Mouse (Mus musculus): ENCODE measurements around the gene Ufc1. TPM values are rescaled to one million over a fixed set of nuclear protein-coding genes. Genes with fewer than 3 reads are reported as not detected.
"Not testable (repeated sequence)": the region's sequence is repeated elsewhere in the genome, so short reads cannot be mapped to it uniquely, and the experiment has no call there.

Gene Ufc1
- total RNA-seq, 2 experiments from 2014 or later: 80.7 to 81.5 TPM

DNA sequence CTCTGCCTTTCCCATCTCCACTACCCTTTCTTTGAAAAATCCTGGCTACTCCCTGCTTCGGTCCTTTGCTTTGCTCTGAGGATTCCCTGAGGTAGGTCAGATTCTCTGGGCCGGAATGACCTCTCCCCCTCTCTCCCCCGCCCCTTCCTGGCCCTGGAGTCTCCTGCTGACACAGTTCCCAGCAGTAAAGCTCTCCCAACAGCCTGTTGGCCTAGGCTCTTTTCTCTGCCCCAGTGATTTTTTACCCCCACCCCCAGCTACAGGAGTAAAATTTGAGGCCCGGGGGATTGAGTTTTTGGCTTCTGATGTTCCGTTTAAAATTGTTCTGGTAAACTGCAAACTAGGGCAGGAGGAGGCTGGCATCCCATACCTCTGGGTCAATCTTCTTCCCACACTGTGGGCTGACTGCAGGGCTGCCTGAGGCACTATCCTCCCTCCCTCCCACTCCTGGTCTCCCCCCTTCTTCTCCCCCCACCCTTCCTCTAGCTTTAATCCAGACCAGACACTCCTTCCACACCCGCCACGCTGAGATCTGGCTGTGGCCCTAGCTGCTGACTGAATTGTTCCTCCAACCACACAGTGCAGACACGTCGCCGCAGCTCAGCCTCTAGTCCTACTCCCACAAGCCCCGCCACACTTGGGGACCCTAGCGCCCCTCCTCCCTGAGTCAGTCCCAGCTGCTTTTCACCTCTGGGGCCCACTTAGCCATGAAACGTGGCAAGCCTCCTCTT is 43.1 kb downstream of the Ufc1 start:
- DNase-seq (ENCODE audit: low spot score): no peak
- intact Hi-C loops (cut with DNase I): no loop called here

DNA sequence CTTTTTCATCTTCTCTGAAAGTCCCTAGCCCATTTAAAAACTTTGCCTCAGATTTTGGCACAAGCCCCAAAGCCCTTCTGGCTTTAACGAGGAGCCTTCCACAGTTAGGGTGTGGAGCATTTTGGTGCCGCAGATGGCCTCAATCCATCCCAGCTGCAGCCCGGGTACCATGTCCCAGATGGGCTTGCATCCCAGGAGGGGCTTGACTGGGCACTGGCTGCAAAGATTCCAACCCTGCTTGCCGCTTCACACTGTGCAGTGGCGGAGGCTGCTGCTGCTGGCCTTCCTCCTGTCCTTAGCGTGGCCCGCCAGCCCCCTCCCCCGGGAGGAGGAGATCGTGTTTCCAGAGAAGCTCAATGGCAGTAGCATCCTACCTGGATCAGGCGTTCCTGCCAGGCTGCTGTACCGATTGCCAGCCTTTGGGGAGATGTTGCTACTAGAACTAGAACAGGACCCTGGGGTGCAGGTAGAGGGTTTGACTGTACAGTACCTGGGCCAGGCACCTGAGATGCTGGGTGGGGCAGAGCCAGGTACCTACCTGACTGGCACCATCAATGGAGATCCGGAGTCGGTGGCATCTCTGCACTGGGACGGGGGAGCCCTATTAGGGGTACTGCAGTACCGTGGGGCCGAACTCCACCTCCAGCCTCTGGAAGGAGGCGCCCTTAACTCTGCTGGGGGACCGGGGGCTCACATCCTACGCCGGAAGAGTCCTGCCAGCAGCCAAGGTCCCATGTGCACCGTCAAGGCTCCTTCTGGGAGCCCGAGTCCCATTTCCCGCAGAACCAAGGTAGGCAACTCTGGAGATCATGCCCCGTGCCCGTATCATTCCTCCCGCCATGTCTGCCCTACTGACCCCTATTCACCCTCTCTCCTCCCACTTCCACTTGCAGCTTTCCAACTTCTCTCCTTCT is 43.9 kb downstream of the Ufc1 start, which contains the start of gene Ndufs2:
Gene Ndufs2, minus strand, starts transcription at position 709 of the 914 bp plus-strand sequence.
- intact Hi-C loops (cut with DNase I): no loop called here
- no peak for DNase-seq (ENCODE audit: low spot score)

DNA sequence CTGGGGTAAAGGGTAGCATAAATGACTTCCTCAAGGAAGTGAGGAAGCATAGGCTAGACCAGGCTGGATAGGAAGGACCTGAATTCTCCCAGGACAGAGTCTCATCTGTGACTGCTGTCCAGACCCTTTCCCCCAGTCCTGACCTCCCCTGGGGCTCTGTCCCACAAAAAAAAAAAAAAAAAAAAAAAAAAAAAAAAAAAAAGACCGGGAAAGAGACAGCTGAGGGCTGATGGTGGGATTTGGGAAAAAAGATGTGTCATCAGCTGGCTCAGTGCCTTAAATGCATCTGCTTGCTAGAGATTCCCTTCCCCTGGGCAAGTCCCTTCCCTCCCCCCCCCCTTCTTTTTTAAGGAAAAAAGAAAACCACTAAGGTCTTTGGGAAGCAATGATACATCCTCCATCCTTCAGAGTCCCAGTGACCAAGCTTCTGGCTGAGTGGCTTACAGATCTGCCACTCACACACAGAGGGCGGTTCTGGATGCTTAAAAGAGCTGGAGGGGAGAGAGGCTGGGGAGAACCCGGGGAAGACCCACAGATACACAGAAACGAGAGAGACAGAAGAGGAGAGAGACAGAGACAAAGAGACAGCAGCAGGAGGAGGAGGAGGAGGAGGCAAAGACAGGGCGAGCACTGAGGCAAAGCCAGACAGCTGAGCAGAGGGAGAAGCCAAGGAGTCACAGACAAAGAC is 44.8 kb downstream of the Ufc1 start, which contains the start of gene Adamts4:
Gene Adamts4, plus strand, starts transcription at position 509 of the 688 bp plus-strand sequence.
- intact Hi-C loops (cut with DNase I): no loop called here
- peak; percentile 25 for DNase-seq (ENCODE audit: low spot score)

DNA sequence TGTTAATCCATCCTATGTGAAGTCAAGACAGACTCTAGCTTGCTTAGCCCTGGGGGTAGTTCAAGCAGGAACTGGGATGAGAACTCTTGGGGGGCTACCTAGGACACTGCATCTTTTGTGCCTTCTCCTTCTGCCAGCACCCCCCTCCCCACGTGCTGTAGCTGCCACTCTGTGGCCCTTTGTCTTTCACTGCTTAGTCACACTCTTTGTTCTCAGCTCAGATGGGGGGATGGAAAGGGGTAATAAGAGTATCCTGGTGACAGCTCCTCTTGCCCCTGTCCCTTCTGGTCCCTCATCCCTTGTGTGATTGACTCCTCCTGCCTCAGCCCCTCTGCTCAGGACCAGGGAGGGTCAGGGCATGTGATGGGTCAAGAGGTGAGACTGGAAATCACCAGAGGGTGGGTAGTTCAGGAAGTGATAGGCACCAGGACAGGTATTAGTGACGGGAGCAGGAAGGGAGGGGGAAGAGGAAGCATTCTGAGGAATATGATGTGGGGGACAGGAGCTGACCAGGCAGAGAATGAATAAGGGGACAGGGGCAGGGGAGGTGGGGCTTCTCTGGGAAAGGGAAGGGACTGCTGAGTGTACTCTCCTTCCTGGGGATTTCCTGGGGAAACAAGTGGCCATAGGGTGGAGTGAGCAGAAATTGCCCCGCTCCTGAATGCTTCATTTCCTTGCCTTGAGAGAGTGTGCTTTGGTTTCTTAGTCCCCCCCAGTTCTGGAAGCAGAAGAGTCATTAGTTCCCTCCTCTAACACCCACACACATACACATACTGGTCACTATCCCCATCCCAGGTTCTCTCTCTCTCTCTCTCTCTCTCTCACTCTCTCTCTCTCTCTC is 46.2 kb downstream of the Ufc1 start:
- intact Hi-C loops (cut with DNase I): no loop called here
- DNase-seq (ENCODE audit: low spot score): no peak

DNA sequence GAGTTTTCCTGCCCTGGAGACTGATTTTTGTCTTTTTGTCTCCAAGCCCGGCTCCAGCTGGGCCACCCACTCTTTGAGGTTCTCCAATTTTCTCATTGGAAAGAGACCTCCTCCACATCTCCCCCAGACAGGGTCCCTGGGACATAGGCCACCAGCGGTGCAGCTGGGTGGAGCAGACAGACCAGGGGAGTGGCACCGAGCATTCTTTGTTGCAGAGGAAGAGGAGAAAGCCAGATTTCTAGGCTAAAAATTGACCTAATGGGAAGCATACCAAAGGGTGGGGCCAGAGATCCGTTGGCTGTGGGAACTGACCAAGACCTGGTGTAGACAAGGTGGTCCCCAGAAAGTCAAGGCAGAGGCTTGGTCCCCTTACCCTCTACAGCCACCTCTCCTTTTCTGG is 46.9 kb downstream of the Ufc1 start:
- intact Hi-C loops (cut with DNase I): loop anchor here (2.0 kb wide), 1 partner anchor 33 kb away; the partner anchor contains the start of gene Ppox
- no peak for DNase-seq (ENCODE audit: low spot score)

DNA sequence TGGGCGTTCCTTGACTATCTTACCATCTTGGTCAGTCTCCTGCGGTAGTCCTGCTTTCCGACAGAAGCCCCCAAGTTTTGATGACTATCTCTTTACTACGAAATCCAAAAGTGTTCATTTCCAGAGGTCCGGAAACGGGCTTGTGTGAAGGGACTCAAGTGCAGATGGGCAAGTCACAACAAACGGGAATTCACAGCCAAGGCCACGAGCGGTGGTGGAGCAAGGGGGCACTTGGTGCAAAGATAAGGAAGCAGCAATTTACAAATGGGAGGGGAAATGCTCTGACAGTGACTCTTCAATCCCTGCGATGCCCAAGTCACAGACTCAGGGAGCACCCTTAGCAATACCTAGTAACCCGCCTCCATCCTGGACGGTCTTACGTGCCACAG is 47.4 kb downstream of the Ufc1 start:
- DNase-seq (ENCODE audit: low spot score): no peak
- intact Hi-C loops (cut with DNase I): loop anchor here (2.0 kb wide), 1 partner anchor 33 kb away; the partner anchor contains the start of gene Ppox

DNA sequence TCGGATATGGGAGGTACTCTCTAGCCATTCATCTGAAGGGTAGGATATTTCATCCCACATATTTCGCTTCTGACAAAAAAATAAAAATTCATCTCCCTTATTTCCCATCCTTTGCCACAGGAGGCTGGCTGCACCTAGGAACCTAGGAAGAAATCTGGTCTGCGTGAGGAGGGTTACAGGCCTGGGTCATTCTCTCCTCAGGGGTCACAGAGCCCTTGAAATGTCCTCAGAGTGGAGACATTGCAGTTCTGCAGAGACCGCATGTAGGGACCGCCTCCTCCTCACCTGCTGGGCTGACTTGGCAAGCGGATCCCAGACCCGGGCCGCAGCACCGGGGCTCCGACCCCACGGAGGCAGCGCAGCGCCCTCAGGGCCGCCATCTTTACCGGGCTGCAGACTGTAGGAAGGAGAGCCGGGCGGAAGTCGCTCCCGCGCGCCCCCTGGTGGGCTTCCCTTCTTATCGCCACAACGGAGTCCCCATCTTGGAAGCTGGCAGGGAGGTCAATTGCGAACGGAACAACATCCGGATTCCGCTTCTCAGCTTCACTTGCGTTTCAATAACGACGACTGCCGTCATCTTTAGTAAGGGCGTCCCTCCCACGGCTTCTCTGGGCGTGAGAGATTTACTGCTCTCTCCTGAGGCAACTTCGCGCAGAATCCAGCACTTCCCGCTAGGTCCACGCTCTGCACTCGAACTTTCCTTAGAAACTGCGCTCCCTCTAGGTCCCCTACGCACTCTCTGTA is 47.9 kb downstream of the Ufc1 start:
- DNase-seq (ENCODE audit: low spot score): peak; percentile 96
- intact Hi-C loops (cut with DNase I): loop anchor here (2.0 kb wide), 1 partner anchor 34 kb away; the partner anchor contains the start of gene Ppox

DNA sequence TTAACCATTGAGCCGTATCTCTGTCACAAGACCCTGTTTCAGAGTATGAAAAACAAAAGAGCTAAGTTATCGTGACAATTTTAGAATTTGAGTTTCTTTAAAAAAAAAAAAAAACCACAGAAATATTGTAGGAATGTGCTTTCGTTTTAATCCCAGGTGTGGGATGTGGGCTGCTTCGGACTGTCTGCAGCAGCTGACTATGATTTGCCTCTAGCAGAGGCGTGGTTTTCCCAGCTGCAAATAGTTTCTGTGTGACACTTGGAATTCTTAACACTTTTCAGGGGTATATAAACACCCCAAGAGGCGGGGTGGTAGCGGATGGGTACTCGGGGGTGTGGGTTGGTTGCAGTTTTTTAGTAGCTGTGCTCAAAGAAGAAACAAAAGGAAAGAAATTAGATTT is 49.5 kb downstream of the Ufc1 start:
- no peak for DNase-seq (ENCODE audit: low spot score)
- intact Hi-C loops (cut with DNase I): no loop called here

DNA sequence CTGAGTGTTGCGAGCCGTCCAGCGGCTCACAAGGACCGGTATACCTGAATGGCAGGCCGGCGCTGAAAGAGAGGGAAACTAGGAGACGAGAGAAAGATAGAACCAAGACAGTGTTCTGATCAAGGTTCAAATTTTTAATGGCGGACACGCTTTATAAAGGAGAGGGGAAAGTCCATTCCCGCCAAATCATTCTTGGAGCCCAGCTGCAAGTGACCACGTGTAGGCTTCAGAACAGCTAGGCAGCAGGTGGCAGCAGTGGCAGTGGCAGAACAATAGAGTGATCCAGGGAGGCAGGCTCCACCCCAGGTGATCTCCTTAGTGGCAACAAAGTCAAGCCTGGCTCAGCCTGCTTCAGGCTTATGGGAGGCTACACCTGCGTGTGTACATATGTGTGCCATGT is 52.9 kb downstream of the Ufc1 start:
- DNase-seq (ENCODE audit: low spot score); intact Hi-C loops (cut with DNase I): not testable (repeated sequence)

DNA sequence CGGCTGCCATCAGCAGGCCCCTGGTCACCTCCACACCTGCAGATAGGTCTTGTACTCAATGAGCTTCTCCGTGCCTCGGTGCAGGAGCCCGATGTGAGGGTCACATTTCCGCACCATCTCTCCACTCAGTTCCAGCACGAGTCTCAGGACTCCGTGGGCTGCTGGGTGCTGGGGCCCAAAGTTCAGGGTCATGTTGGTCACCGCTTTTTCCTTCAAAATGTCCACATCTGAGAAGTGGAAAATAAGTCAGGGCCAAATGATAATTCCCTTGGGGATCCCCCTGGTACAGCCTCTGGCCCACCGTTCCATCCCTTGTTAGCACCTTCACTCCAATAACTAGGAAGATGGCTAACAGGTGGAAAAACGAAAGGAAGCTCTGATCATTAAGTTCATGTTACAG is 53.9 kb downstream of the Ufc1 start:
- intact Hi-C loops (cut with DNase I): no loop called here
- DNase-seq (ENCODE audit: low spot score): no peak

DNA sequence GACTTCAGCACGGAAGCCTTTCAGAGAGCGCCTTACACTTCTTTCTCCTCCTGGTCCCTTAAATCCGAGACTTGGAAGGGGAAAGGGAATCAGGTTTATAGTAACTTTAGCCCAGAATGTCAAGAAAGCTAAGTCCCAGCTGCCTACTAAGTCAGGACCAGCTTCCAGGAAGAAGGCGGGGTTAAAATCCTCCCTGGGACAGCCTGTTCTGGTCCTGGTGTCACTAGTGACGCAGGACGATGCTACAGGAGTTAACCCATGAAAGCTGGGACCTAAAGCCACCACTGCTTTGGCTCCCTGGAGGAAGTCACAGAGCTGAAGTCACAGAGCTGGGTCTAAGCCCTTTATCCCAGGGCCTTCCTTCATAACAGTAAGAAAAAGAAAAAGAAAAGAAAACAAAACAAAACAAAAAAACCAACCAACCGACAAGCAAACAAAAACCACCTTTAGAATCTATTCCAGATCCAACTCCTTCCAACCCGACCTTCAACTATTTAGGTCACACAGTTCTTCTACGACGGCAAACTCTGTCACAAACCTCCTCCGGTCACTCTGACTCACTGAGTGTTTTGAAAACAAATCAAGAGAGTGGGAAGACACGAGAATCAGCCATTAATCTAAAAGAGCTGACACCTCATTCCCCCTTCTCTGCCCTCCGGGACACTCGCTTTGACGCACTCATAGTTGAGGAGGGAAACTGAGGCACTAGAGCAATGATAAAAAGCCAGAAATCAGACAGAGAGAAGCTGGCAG is 54.7 kb downstream of the Ufc1 start:
- intact Hi-C loops (cut with DNase I): no loop called here
- peak; percentile 46 for DNase-seq (ENCODE audit: low spot score)

Other genes with a start within 250 kb of the Ufc1 start
- gene Fcgr3, start 230.1 kb downstream of the Ufc1 start, total RNA-seq (2021): 10 to 100 TPM; 12.5 to 15.6 TPM
- gene Cfap126, start 181.1 kb downstream of the Ufc1 start, total RNA-seq (2021): 1 to 10 TPM in 1 of 2 experiments, under 1 TPM in 1; 0.34 to 1.1 TPM
- gene Sdhc, start 144.4 kb downstream of the Ufc1 start, total RNA-seq (2021): 1,000 to 10,000 TPM; 1,121 to 1,186 TPM
- 1 to 10 TPM in 1 of 2 experiments, under 1 TPM in 1; 0.29 to 6.7 TPM for gene Mpz, start 144.3 kb downstream of the Ufc1 start, total RNA-seq (2021)
- 100 to 1,000 TPM; 253 to 281 TPM for gene Pcp4l1, start 98.8 kb downstream of the Ufc1 start, total RNA-seq (2021)
- not detected for gene Nr1i3, start 81.1 kb downstream of the Ufc1 start, total RNA-seq (2021)
- gene Tomm40l, start 72.5 kb downstream of the Ufc1 start, total RNA-seq (2021): 100 to 1,000 TPM in 1 of 2 experiments, 10 to 100 TPM in 1; 88.9 to 101 TPM
- 1 to 10 TPM; 2.9 to 3.0 TPM for gene Apoa2, start 70.0 kb downstream of the Ufc1 start, total RNA-seq (2021)
- 10 to 100 TPM; 11.0 to 12.9 TPM for gene Fcer1g, start 60.7 kb downstream of the Ufc1 start, total RNA-seq (2021)
- gene Adamts4, start 44.6 kb downstream of the Ufc1 start, total RNA-seq (2021): 1 to 10 TPM in 1 of 2 experiments, under 1 TPM in 1; 0.49 to 2.0 TPM
- gene Ndufs2, start 43.6 kb downstream of the Ufc1 start, total RNA-seq (2021): 1,000 to 10,000 TPM; 1,437 to 1,441 TPM
- gene B4galt3, start 24.7 kb downstream of the Ufc1 start, total RNA-seq (2021): 10 to 100 TPM; 16.4 to 17.8 TPM
- 10 to 100 TPM; 13.4 to 13.7 TPM for gene Ppox, start 13.8 kb downstream of the Ufc1 start, total RNA-seq (2021)
- 10 to 100 TPM; 19.7 to 21.3 TPM for gene Usp21, start 7.0 kb downstream of the Ufc1 start, total RNA-seq (2021)
- 10 to 100 TPM; 21.9 to 22.2 TPM for gene Dedd, start 34.1 kb upstream of the Ufc1 start, total RNA-seq (2021)
- 10 to 100 TPM; 26.1 to 29.9 TPM for gene Nit1, start 50.6 kb upstream of the Ufc1 start, total RNA-seq (2021)
- 10 to 100 TPM; 74.3 to 84.4 TPM for gene Pfdn2, start 50.6 kb upstream of the Ufc1 start, total RNA-seq (2021)
- gene Klhdc9, start 65.8 kb upstream of the Ufc1 start, total RNA-seq (2021): not detected
- gene Nectin4, start 75.1 kb upstream of the Ufc1 start, total RNA-seq (2021): under 1 TPM; 0.21 to 0.42 TPM
- 1 to 10 TPM; 2.7 TPM for gene Arhgap30, start 93.9 kb upstream of the Ufc1 start, total RNA-seq (2021)
- 10 to 100 TPM; 38.7 to 42.6 TPM for gene Usf1, start 116.3 kb upstream of the Ufc1 start, total RNA-seq (2021)
- gene Tstd1, start 123.8 kb upstream of the Ufc1 start, total RNA-seq (2021): 1 to 10 TPM; 1.2 to 1.6 TPM
- gene F11r, start 142.5 kb upstream of the Ufc1 start, total RNA-seq (2021): 10 to 100 TPM; 37.1 to 38.9 TPM
- gene Alyref2, start 208.5 kb upstream of the Ufc1 start, total RNA-seq (2021): 1 to 10 TPM; 2.4 to 3.3 TPM
- not detected for gene Itln1, start 240.3 kb upstream of the Ufc1 start, total RNA-seq (2021)

Measured in heart, postnatal 25 days (tissue).